Mouse (Mus musculus): ENCODE results near the gene Clpb.

The Clpb gene

GRCm38 (mm10) chr7:101821571-101822501 is 158.4 kb downstream of the Clpb start:
- DNase-seq: peak; percentile 47 to 76

GRCm38 (mm10) chr7:101822836-101823757 is 159.7 kb downstream of the Clpb start:
- peak; percentile 66 to 84 for DNase-seq

- peak; percentile 63 to 89 for DNase-seq
Measured at GRCm38 (mm10) chr7:101823758-101824630, 160.6 kb downstream of the Clpb start.

- no peak for DNase-seq
Measured at GRCm38 (mm10) chr7:101830373-101830772, 166.9 kb downstream of the Clpb start.

GRCm38 (mm10) chr7:101831437-101831836 is 168.0 kb downstream of the Clpb start:
- no peak for DNase-seq

- DNase-seq: peak in 1 of 2 experiments; percentile 29
Measured at GRCm38 (mm10) chr7:101832372-101832771, 168.9 kb downstream of the Clpb start.

- no peak for DNase-seq
Measured at GRCm38 (mm10) chr7:101833352-101833751, 169.9 kb downstream of the Clpb start.

- no peak for DNase-seq
Measured at GRCm38 (mm10) chr7:101833916-101834584, 170.6 kb downstream of the Clpb start.

- no peak for DNase-seq
Measured at GRCm38 (mm10) chr7:101834903-101835302, 171.5 kb downstream of the Clpb start.

GRCm38 (mm10) chr7:101835457-101836109 is 172.2 kb downstream of the Clpb start:
- DNase-seq: no peak

- peak; percentile 83 to 87 for DNase-seq
Measured at GRCm38 (mm10) chr7:101836271-101837153, 173.1 kb downstream of the Clpb start.

GRCm38 (mm10) chr7:101837154-101837605 is 173.7 kb downstream of the Clpb start:
- DNase-seq: peak in 1 of 2 experiments; percentile 29

GRCm38 (mm10) chr7:101837606-101838471 is 174.4 kb downstream of the Clpb start, which contains the start of gene Inppl1:
TSS of gene Inppl1 (minus strand) at chr7:101838229.
- DNase-seq: peak; percentile 97 to 98

GRCm38 (mm10) chr7:101844186-101844585 is 180.8 kb downstream of the Clpb start:
- no peak for DNase-seq

All from kidney, postnatal 25 days (tissue).